Comparison of ENCODE assay signal across 15 mouse cellular contexts in the genomic region with DNA sequence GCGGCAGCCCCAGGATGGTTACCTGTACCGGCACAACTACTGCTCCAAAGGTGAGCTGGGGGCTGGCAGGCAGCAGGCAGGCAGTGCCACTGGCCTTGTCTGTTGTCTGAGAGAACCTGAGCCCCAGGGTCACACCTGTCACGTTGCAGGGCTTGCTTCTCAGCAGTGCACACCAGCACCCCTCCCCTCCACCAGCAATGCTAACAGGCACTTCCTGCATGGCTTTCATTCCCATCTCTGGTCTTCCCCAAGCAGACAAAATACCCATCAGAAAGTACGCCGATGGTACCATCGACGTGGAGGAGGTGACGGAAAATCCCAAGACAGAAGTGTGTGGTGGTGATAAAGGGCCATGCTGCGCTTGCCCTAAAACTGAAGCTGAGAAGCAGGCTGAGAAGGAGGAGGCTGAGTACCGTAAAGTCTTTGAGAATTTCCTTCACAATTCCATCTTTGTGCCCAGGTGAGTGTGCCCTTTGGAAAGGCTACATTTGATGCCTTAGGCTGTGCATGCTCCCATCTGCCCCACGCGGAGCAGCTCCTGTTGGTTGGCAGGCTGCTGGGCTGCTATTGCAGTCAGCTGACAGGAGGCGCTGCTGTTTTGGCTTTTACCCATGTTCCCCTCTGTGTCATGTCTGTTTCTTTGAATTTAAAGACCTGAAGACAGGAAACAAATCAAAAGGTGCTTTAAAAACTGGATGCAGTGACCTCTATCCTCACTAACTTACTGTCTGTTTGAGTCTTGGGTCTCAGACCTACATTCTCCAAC.
A peak's percentile ranks its signal among the peaks of the same experiment; 100 is the strongest.
DNase-seq lines count a peak whose midpoint lies in the region; ATAC-seq and TF ChIP-seq lines count a peak whose summit lies in the region.
"Had no signal": no experiment of that assay in that cellular context is flagged by ENCODE, and none has a peak within 500 bp of the region (broad histone marks: within the 10 kb centered on the region; RNA-seq: fewer than 3 reads in every experiment).

No protein-coding gene starts in this region.

- peak; percentile 11 to 12 for DNase-seq in spleen, adult 2 months (ENCODE audit: low read depth in 1 of 2, low spot score in 2 of 2)
- no peak for DNase-seq in spleen, postnatal 4 days (ENCODE audit: low spot score in 2 of 2)
- peak; percentile 77 for DNase-seq in thymus, postnatal 4 days
- DNase-seq in right cerebral cortex, adult 18-20 months: no peak
- no peak for DNase-seq in ovary, adult 18-20 months (ENCODE audit: low spot score)
- DNase-seq in layer of hippocampus, postnatal 25 days (ENCODE audit: extremely low spot score in 1 of 2, low spot score in 1 of 2): no peak
- DNase-seq: heart, adult 18-20 months; heart, postnatal 4 days; kidney, postnatal 10 days; layer of hippocampus, postnatal 36 days; lung, postnatal 36 days had no signal

- H3K4me1 ChIP-seq in spleen, adult 2 months (ENCODE audit: control insufficient read depth, insufficient read depth, insufficient read length): no peaks in the 10 kb centered on the region
- H3K4me1 ChIP-seq: neural tube, embryonic 13.5 days had no signal

- H3K27me3 ChIP-seq in spleen, adult 2 months (ENCODE audit: control insufficient read depth, insufficient read depth, low read length): no peaks in the 10 kb centered on the region
- H3K27me3 ChIP-seq: neural tube, embryonic 13.5 days had no signal

- ATAC-seq in common myeloid progenitor, adult 5-6 weeks (replicated peaks; ENCODE audit: low read depth, poor library complexity, severe bottlenecking): peak; percentile 7
- ATAC-seq in megakaryocyte progenitor cell, adult 5-6 weeks (replicated peaks; ENCODE audit: poor library complexity): peak; percentile 7; the same call in 1 of the 2 replicates
- ATAC-seq: midbrain, embryonic 16.5 days had no signal

- no peak overlapping the region for H3K4me3 ChIP-seq in spleen, adult 2 months (ENCODE audit: extremely low read depth, insufficient read depth, insufficient read length)
- H3K4me3 ChIP-seq: neural tube, embryonic 13.5 days had no signal

- no peak for TF ChIP-seq POLR2A in spleen, adult 2 months (IDR thresholded peaks at IDR 0.05; ENCODE audit: low read depth, low read length)

- no peak overlapping the region for H3K27ac ChIP-seq in spleen, adult 2 months (ENCODE audit: insufficient read depth, low read length)
- H3K27ac ChIP-seq: neural tube, embryonic 13.5 days had no signal

- H3K36me3 ChIP-seq in spleen, adult 2 months (ENCODE audit: control insufficient read depth, insufficient read depth, low read length): no peaks in the 10 kb centered on the region

- WGBS in spleen, adult 2 months: 75% methylated on average over 13 of the region's 13 CpGs

- peak; percentile 28; the same call in 1 of the 2 replicates for TF ChIP-seq CTCF in spleen, adult 2 months (IDR thresholded peaks at IDR 0.05; ENCODE audit: extremely low read depth, insufficient read depth, insufficient read length, insufficient replicate concordance)

Comparison
In these comparisons a context has a peak if more than half of its experiments do, and no peak if none do; other contexts are left out.
1. DNase-seq: peak in spleen, adult 2 months (2 of 2) and thymus, postnatal 4 days (single experiment); none in spleen, postnatal 4 days (0 of 2), right cerebral cortex, adult 18-20 months (single experiment), ovary, adult 18-20 months (single experiment) and layer of hippocampus, postnatal 25 days (0 of 2).